Mouse (Mus musculus) intestine, embryonic 16.5 days (tissue): ENCODE data around the gene Nr1i3. TPM values are rescaled to one million over a fixed set of nuclear protein-coding genes. Genes with fewer than 3 reads are reported as not detected.
"Not testable (repeated sequence)": the region's sequence is repeated elsewhere in the genome, so short reads cannot be mapped to it uniquely, and the experiment has no call there.

Source experiments
- ATAC-seq: fragments of 200-750 bp; cut with Nextera tagmentation; 2 replicates; pipeline ENCODE4 v1.8.0; 2017; ENCODE audit warnings: moderate TSS enrichment, moderate library complexity
- H3K27ac ChIP-seq: fragments of 300-500 bp; sonication (generic); 2 replicates; pipeline ENCODE4 v1.5.1; 2014; ENCODE audit warnings: mild to moderate bottlenecking, low read length
- H3K27me3 ChIP-seq: fragments of 300-500 bp; sonication (generic); replicated peaks from 2 replicates; pipeline ENCODE4 v1.6.1; 2014; ENCODE audit warnings: low read length, control low read depth, mixed read lengths; ENCODE audit not compliant: control insufficient read depth, insufficient read depth
- H3K36me3 ChIP-seq: fragments of 300-500 bp; sonication (generic); 2 replicates; pipeline ENCODE4 v1.6.1; 2014; ENCODE audit warnings: low read length, control low read depth; ENCODE audit not compliant: control insufficient read depth, insufficient read depth
- H3K4me1 ChIP-seq: fragments of 300-500 bp; sonication (generic); 2 replicates; pipeline ENCODE4 v1.6.1; 2014; ENCODE audit warnings: low read length, control low read depth, mixed read lengths; ENCODE audit not compliant: control insufficient read depth, insufficient read depth
- H3K4me2 ChIP-seq: fragments of 300-500 bp; sonication (generic); 2 replicates; pipeline ENCODE4 v1.6.1; 2014; ENCODE audit warnings: low read depth, low read length, control low read depth
- H3K4me3 ChIP-seq: fragments of 300-500 bp; sonication (generic); 2 replicates; pipeline ENCODE4 v1.5.1; 2014; ENCODE audit warnings: mild to moderate bottlenecking, low read length
- H3K9ac ChIP-seq: fragments of 300-500 bp; sonication (generic); 2 replicates; pipeline ENCODE4 v1.6.1; 2014; ENCODE audit warnings: low read depth, low read length
- H3K9me3 ChIP-seq: fragments of 300-500 bp; sonication (generic); 2 replicates; pipeline ENCODE4 v1.6.1; 2016; ENCODE audit warnings: low read length, control low read depth; ENCODE audit not compliant: control insufficient read depth
- WGBS: fragments of 180-500 bp; shearing (Covaris S2); extraction: QIAGEN DNeasy Blood & Tissue Kit; methylation state at CpG from one replicate; pipeline ENCODE4 v1.1.7; 2014; 5-methylcytosine and 5-hydroxymethylcytosine counted together
- polyA plus RNA-seq: library from polyadenylated mRNA; unstranded; fragments of >200 nt; fragmentation: Nextera tagmentation; extraction: Ambion mirVana; gene quantifications from 2 replicates; pipeline ENCODE4 v1.2.1, GENCODE M21; 2015

Gene Nr1i3
- polyA plus RNA-seq, 1 experiment from 2014 or later = 18.7 TPM

DNA sequence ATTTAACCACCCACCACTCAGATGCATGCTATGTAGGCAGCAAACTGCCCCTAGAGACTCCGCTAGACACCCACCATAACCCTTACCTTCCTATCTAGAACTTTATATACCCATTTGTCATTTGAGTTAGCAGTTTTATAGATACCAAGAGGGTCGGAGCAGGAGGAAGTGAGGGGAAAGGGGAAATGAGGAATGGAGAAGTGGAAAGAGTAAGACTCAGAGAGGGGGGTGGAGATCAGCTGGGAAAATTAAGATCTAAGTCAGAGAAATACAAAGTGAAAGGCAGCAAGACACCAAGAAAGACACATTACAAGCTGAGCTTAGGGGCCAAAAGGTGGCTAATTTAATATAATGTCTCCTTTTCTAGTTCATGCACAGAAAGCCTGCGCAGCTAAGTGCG lies 20.8 kb downstream of the Nr1i3 start:
- H3K9me3 ChIP-seq = no peaks in the 10 kb centered on the region

DNA sequence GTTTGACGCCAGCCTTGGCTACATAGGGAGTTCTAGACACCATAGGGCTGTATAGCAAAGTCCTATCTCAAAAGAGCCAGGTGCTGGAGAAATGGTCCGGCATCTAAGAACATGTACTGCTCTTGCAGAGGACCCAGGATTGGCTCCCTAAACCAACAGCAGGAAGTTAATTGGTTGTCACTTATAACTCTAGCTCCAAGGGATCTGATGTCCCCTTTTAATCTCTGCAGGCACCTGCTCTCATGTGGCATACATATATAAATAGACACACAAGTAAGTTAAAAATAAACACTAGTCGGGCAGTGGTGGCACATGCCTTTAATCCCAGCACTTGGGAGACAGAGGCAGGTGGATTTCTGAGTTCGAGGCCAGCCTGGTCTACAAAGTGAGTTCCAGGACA lies 22.0 kb downstream of the Nr1i3 start:
- no peaks in the 10 kb centered on the region for H3K9me3 ChIP-seq
- H3K4me1 ChIP-seq = no peaks in the 10 kb centered on the region
- H3K9ac ChIP-seq = no peak overlapping the region
- WGBS = 90% methylated on average over 4 of the region's 4 CpGs
- H3K36me3 ChIP-seq = peaks cover 35% of the 10 kb centered on the region
- H3K4me2 ChIP-seq = no peak overlapping the region
- no peak for ATAC-seq
- H3K27me3 ChIP-seq = no peaks in the 10 kb centered on the region
- H3K4me3 ChIP-seq = no peak overlapping the region
- H3K27ac ChIP-seq = no peak overlapping the region

More for the DNA sequence above, 20.8 kb downstream of the Nr1i3 start:
- Histone ChIP-seq H3K9ac (no peak overlapping the region), H3K27ac (no peak overlapping the region), H3K27me3 (no peaks in the 10 kb centered on the region), H3K4me2 (no peak overlapping the region), H3K4me1 (no peaks in the 10 kb centered on the region), H3K4me3 (no peak overlapping the region), H3K36me3 (peaks cover 33% of the 10 kb centered on the region)
- 74% methylated on average over 4 of the region's 4 CpGs for WGBS
- ATAC-seq = no peak

DNA sequence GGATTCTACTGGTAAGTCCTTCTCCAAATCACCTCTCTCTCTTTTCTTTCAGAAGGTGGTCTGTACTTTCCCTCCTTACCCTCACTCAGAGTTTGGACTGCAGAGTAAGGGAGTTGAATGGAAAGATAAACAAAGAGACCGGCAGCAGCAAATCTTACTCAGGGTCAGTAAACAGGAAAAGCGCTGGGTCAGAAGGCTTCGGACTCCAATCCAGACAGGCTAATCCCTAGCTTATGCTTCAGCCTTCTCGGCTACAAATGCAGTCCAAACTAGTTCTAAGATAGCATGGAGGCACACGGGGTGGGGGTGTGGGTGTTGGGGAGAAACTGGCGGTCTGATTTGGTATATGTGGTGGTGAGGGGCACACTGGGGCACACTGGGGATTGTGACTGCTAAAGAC lies 23.7 kb downstream of the Nr1i3 start:
- ATAC-seq = no peak
- Histone ChIP-seq H3K36me3 (peaks cover 37% of the 10 kb centered on the region), H3K27ac (no peak overlapping the region), H3K27me3 (no peaks in the 10 kb centered on the region), H3K9ac (no peak overlapping the region), H3K9me3 (no peaks in the 10 kb centered on the region), H3K4me2 (no peak overlapping the region), H3K4me3 (no peak overlapping the region), H3K4me1 (no peaks in the 10 kb centered on the region; the same call in 1 of the 2 replicates)
- WGBS = 53% methylated on average over 6 of the region's 6 CpGs

DNA sequence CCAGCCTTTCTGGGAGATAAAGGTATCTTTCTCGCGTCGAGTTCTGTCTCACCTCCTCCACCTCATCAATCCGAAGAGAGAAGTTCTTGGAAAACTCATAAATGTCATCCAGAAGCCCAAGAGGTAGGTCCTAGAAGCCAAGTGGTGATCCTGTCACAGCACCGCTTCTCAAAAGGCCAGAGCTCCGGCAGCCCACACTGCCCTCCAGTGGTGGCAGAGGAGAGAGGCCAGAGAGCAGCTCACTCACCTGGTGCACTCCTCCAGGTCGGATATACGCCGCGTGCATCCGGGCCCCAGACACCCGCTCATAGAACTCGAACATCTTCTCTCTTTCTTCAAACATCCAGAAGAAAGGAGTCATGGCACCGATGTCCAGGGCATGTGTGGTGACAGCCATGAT lies 24.7 kb downstream of the Nr1i3 start:
- Histone ChIP-seq H3K4me2 (no peak overlapping the region), H3K4me3 (no peak overlapping the region), H3K9ac (no peak overlapping the region), H3K9me3 (no peaks in the 10 kb centered on the region), H3K4me1 (no peaks in the 10 kb centered on the region; the same call in 1 of the 2 replicates), H3K27me3 (no peaks in the 10 kb centered on the region), H3K36me3 (peaks cover 40% of the 10 kb centered on the region), H3K27ac (no peak overlapping the region)
- 0 out of 2 replicates have a peak, but pooled peaks have one; percentile 22 for ATAC-seq
- 73% methylated on average over 14 of the region's 14 CpGs for WGBS

DNA sequence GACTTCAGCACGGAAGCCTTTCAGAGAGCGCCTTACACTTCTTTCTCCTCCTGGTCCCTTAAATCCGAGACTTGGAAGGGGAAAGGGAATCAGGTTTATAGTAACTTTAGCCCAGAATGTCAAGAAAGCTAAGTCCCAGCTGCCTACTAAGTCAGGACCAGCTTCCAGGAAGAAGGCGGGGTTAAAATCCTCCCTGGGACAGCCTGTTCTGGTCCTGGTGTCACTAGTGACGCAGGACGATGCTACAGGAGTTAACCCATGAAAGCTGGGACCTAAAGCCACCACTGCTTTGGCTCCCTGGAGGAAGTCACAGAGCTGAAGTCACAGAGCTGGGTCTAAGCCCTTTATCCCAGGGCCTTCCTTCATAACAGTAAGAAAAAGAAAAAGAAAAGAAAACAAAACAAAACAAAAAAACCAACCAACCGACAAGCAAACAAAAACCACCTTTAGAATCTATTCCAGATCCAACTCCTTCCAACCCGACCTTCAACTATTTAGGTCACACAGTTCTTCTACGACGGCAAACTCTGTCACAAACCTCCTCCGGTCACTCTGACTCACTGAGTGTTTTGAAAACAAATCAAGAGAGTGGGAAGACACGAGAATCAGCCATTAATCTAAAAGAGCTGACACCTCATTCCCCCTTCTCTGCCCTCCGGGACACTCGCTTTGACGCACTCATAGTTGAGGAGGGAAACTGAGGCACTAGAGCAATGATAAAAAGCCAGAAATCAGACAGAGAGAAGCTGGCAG lies 26.4 kb downstream of the Nr1i3 start:
- Histone ChIP-seq H3K36me3 (peaks cover 35% of the 10 kb centered on the region), H3K9me3 (no peaks in the 10 kb centered on the region), H3K4me3 (no peak overlapping the region), H3K9ac (no peak overlapping the region), H3K4me2 (no peak overlapping the region), H3K27ac (no peak overlapping the region), H3K4me1 (no peaks in the 10 kb centered on the region; the same call in 1 of the 2 replicates), H3K27me3 (no peaks in the 10 kb centered on the region)
- WGBS = 69% methylated on average over 15 of the region's 15 CpGs
- no peak for ATAC-seq

DNA sequence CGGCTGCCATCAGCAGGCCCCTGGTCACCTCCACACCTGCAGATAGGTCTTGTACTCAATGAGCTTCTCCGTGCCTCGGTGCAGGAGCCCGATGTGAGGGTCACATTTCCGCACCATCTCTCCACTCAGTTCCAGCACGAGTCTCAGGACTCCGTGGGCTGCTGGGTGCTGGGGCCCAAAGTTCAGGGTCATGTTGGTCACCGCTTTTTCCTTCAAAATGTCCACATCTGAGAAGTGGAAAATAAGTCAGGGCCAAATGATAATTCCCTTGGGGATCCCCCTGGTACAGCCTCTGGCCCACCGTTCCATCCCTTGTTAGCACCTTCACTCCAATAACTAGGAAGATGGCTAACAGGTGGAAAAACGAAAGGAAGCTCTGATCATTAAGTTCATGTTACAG lies 27.1 kb downstream of the Nr1i3 start:
- Histone ChIP-seq H3K4me3 (no peak overlapping the region), H3K9ac (no peak overlapping the region), H3K4me1 (peaks cover 5% of the 10 kb centered on the region; the same call in 1 of the 2 replicates), H3K36me3 (peaks cover 31% of the 10 kb centered on the region), H3K27ac (no peak overlapping the region), H3K27me3 (no peaks in the 10 kb centered on the region), H3K4me2 (no peak overlapping the region), H3K9me3 (no peaks in the 10 kb centered on the region)
- no peak for ATAC-seq
- WGBS = 87% methylated on average over 10 of the region's 10 CpGs

DNA sequence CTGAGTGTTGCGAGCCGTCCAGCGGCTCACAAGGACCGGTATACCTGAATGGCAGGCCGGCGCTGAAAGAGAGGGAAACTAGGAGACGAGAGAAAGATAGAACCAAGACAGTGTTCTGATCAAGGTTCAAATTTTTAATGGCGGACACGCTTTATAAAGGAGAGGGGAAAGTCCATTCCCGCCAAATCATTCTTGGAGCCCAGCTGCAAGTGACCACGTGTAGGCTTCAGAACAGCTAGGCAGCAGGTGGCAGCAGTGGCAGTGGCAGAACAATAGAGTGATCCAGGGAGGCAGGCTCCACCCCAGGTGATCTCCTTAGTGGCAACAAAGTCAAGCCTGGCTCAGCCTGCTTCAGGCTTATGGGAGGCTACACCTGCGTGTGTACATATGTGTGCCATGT lies 28.2 kb downstream of the Nr1i3 start:
- H3K4me2 ChIP-seq, H3K4me3 ChIP-seq, H3K9ac ChIP-seq, H3K9me3 ChIP-seq, H3K4me1 ChIP-seq, H3K27me3 ChIP-seq: not testable (repeated sequence)
- H3K36me3 ChIP-seq = peaks cover 24% of the 10 kb centered on the region
- peak; percentile 10; the same call in 1 of the 2 replicates for ATAC-seq
- 0 out of 2 replicates have a peak overlapping the region, but pooled peaks have one; percentile 37 for H3K27ac ChIP-seq
- 79% methylated on average over 12 of the region's 12 CpGs for WGBS

DNA sequence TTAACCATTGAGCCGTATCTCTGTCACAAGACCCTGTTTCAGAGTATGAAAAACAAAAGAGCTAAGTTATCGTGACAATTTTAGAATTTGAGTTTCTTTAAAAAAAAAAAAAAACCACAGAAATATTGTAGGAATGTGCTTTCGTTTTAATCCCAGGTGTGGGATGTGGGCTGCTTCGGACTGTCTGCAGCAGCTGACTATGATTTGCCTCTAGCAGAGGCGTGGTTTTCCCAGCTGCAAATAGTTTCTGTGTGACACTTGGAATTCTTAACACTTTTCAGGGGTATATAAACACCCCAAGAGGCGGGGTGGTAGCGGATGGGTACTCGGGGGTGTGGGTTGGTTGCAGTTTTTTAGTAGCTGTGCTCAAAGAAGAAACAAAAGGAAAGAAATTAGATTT lies 31.6 kb downstream of the Nr1i3 start:
- H3K4me3 ChIP-seq = no peak overlapping the region
- WGBS = 83% methylated on average over 8 of the region's 8 CpGs
- H3K9ac ChIP-seq = no peak overlapping the region
- H3K4me1 ChIP-seq = peaks cover 30% of the 10 kb centered on the region
- H3K27ac ChIP-seq = no peak overlapping the region
- ATAC-seq = no peak
- H3K27me3 ChIP-seq = no peaks in the 10 kb centered on the region
- H3K4me2 ChIP-seq = no peak overlapping the region
- H3K9me3 ChIP-seq = no peaks in the 10 kb centered on the region
- H3K36me3 ChIP-seq = peaks cover 10% of the 10 kb centered on the region; the same call in 1 of the 2 replicates

DNA sequence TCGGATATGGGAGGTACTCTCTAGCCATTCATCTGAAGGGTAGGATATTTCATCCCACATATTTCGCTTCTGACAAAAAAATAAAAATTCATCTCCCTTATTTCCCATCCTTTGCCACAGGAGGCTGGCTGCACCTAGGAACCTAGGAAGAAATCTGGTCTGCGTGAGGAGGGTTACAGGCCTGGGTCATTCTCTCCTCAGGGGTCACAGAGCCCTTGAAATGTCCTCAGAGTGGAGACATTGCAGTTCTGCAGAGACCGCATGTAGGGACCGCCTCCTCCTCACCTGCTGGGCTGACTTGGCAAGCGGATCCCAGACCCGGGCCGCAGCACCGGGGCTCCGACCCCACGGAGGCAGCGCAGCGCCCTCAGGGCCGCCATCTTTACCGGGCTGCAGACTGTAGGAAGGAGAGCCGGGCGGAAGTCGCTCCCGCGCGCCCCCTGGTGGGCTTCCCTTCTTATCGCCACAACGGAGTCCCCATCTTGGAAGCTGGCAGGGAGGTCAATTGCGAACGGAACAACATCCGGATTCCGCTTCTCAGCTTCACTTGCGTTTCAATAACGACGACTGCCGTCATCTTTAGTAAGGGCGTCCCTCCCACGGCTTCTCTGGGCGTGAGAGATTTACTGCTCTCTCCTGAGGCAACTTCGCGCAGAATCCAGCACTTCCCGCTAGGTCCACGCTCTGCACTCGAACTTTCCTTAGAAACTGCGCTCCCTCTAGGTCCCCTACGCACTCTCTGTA lies 33.1 kb downstream of the Nr1i3 start:
- WGBS = under 1% methylated on average over 41 of the region's 41 CpGs
- Histone ChIP-seq H3K27me3 (no peaks in the 10 kb centered on the region), H3K4me3 (peak overlapping the region; percentile 83), H3K36me3 (0 out of 2 replicates have a peak, but pooled peaks cover 5% of the 10 kb centered on the region), H3K9ac (peak overlapping the region; percentile 92), H3K9me3 (no peaks in the 10 kb centered on the region), H3K27ac (peak overlapping the region; percentile 85), H3K4me1 (peaks cover 36% of the 10 kb centered on the region), H3K4me2 (peak overlapping the region; percentile 73)
- ATAC-seq = peak; percentile 92
